Mouse (Mus musculus): ENCODE results near the gene Slc9a6.

- TF ChIP-seq GATA1 (IDR thresholded peaks at IDR 0.05; ENCODE audit: borderline replicate concordance, low read length) (no peak), CTCF (IDR thresholded peaks at IDR 0.05; ENCODE audit: low read depth, low read length) (no peak), GATA2 (IDR thresholded peaks at IDR 0.05; ENCODE audit: borderline replicate concordance, low read depth, low read length) (no peak), TAL1 (conservative IDR thresholded peaks at IDR 0.05; ENCODE audit: low read depth, low read length) (no peak)
Measured at GRCm38 (mm10) chrX:56703965-56704562, 94.5 kb downstream of the Slc9a6 start.
